Mouse (Mus musculus): ENCODE data around the gene Mapk14.
A peak's percentile ranks its signal among the peaks of the same experiment; 100 is the strongest.
"Not testable (repeated sequence)": the region's sequence is repeated elsewhere in the genome, so short reads cannot be mapped to it uniquely, and the experiment has no call there.

Gene Mapk14

GRCm38 (mm10) chr17:28698245-28698644, 7.1 kb downstream of the Mapk14 start:
- peak; percentile 73 for DNase-seq (ENCODE audit: low read depth)

GRCm38 (mm10) chr17:28698672-28699071, 7.5 kb downstream of the Mapk14 start:
- no peak for DNase-seq (ENCODE audit: low read depth)

GRCm38 (mm10) chr17:28699789-28700188, 8.7 kb downstream of the Mapk14 start:
- peak; percentile 40 for DNase-seq (ENCODE audit: low read depth)

GRCm38 (mm10) chr17:28701171-28701570, 10.0 kb downstream of the Mapk14 start:
- DNase-seq (ENCODE audit: low read depth), result peak; percentile 48

GRCm38 (mm10) chr17:28701737-28702136, 10.6 kb downstream of the Mapk14 start:
- DNase-seq (ENCODE audit: low read depth), result no peak

GRCm38 (mm10) chr17:28702646-28703045, 11.5 kb downstream of the Mapk14 start:
- peak; percentile 70 for DNase-seq (ENCODE audit: low read depth)

- DNase-seq (ENCODE audit: low read depth), result no peak
Observed at GRCm38 (mm10) chr17:28706697-28707096, 15.6 kb downstream of the Mapk14 start.

- no peak for DNase-seq (ENCODE audit: low read depth)
Observed at GRCm38 (mm10) chr17:28707136-28707627, 16.1 kb downstream of the Mapk14 start.

GRCm38 (mm10) chr17:28707816-28708215, 16.7 kb downstream of the Mapk14 start:
- no peak for DNase-seq (ENCODE audit: low read depth)

- no peak for DNase-seq (ENCODE audit: low read depth)
Observed at GRCm38 (mm10) chr17:28708989-28709388, 17.9 kb downstream of the Mapk14 start.

- no peak for DNase-seq (ENCODE audit: low read depth)
Observed at GRCm38 (mm10) chr17:28709552-28710290, 18.6 kb downstream of the Mapk14 start.

- no peak for DNase-seq (ENCODE audit: low read depth)
Observed at GRCm38 (mm10) chr17:28710291-28710688, 19.2 kb downstream of the Mapk14 start.

GRCm38 (mm10) chr17:28711237-28711636, 20.1 kb downstream of the Mapk14 start:
- DNase-seq (ENCODE audit: low read depth), result no peak

- no peak for DNase-seq (ENCODE audit: low read depth)
Observed at GRCm38 (mm10) chr17:28712305-28712704, 21.2 kb downstream of the Mapk14 start.

GRCm38 (mm10) chr17:28714006-28714405, 22.9 kb downstream of the Mapk14 start:
- no peak for DNase-seq (ENCODE audit: low read depth)

- no peak for DNase-seq (ENCODE audit: low read depth)
Observed at GRCm38 (mm10) chr17:28715832-28716548, 24.9 kb downstream of the Mapk14 start.

GRCm38 (mm10) chr17:28717535-28717934, 26.4 kb downstream of the Mapk14 start:
- DNase-seq (ENCODE audit: low read depth), result no peak

GRCm38 (mm10) chr17:28725783-28726182, 34.7 kb downstream of the Mapk14 start, which contains the start of gene AC170998.1:
Gene AC170998.1, plus strand, starts transcription at chr17:28726083.
- DNase-seq (ENCODE audit: low read depth), result no peak

- DNase-seq (ENCODE audit: low read depth), result not testable (repeated sequence)
Observed at GRCm38 (mm10) chr17:28727511-28727910, 36.4 kb downstream of the Mapk14 start.

- no peak for DNase-seq (ENCODE audit: low read depth)
Observed at GRCm38 (mm10) chr17:28735317-28736105, 44.4 kb downstream of the Mapk14 start.

- peak; percentile 25 for DNase-seq (ENCODE audit: low read depth)
Observed at GRCm38 (mm10) chr17:28736486-28736885, 45.4 kb downstream of the Mapk14 start.

- DNase-seq (ENCODE audit: low read depth), result no peak
Observed at GRCm38 (mm10) chr17:28737973-28738372, 46.8 kb downstream of the Mapk14 start.
